Mouse (Mus musculus) limb, embryonic 13.5 days (tissue): ENCODE measurements at regions not wholly inside any gene's neighbourhood (a gene's known extent, or its start where the extent isn't known, plus 50 kb on each side); places are given as distances from the start of the nearest gene placed in this dataset.

ENCODE experiments used
- ATAC-seq: fragments of 200-750 bp; cut with Nextera tagmentation; 2 replicates; pipeline ENCODE4 v1.8.0; 2017; ENCODE audit warnings: low read depth, moderate number of reproducible peaks, moderate TSS enrichment; ENCODE audit not compliant: low FRiP score
- H3K27ac ChIP-seq: fragments of 300-500 bp; sonication (generic); 2 replicates; pipeline ENCODE4 v1.5.1; 2015; ENCODE audit warnings: inconsistent platforms, mild to moderate bottlenecking, moderate library complexity
- H3K27me3 ChIP-seq: fragments of 300-500 bp; sonication (generic); 2 replicates; pipeline ENCODE4 v1.6.1; 2015; ENCODE audit warnings: mild to moderate bottlenecking, inconsistent platforms
- H3K36me3 ChIP-seq: fragments of 300-500 bp; sonication (generic); 2 replicates; pipeline ENCODE4 v1.6.1; 2015; ENCODE audit warnings: inconsistent platforms, mild to moderate bottlenecking, moderate library complexity
- H3K4me1 ChIP-seq: fragments of 300-500 bp; sonication (generic); 2 replicates; pipeline ENCODE4 v1.6.1; 2015; ENCODE audit warnings: inconsistent platforms
- H3K4me2 ChIP-seq: fragments of 300-500 bp; sonication (generic); replicated peaks from 2 replicates; pipeline ENCODE4 v1.6.1; 2015; ENCODE audit warnings: inconsistent platforms, mild to moderate bottlenecking, moderate library complexity
- H3K4me3 ChIP-seq: fragments of 300-500 bp; sonication (generic); 2 replicates; pipeline ENCODE4 v1.5.1; 2015; ENCODE audit warnings: moderate library complexity, mild to moderate bottlenecking, inconsistent platforms
- H3K9ac ChIP-seq: fragments of 300-500 bp; sonication (generic); 2 replicates; pipeline ENCODE4 v1.6.1; 2015; ENCODE audit warnings: mild to moderate bottlenecking, inconsistent platforms
- H3K9me3 ChIP-seq: fragments of 300-500 bp; sonication (generic); 2 replicates; pipeline ENCODE4 v1.6.1; 2016; ENCODE audit warnings: inconsistent platforms
- WGBS: fragments of 180-500 bp; shearing (Covaris S2); methylation state at CpG from one replicate; pipeline ENCODE4 v1.1.7; 2015; 5-methylcytosine and 5-hydroxymethylcytosine counted together

DNA sequence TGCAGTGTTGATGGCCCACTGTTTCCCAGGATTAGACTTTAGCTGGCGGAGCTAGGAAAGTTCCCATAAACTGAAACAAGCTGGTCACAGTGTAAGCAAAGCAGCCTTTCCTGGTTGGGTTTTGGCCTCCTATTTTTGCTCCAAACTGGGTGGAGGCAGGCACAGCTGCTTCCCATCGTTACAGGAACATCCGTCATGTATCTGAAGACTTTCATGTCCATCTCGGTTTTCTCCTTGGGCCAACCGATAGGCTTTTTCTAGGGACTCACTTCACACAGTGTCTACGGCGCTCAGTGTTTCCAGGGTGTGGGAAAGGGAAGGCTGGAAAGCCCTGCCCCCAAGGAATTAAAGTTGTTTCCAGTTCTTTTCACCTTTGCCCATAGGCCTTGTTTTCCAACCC, 158.6 kb downstream of the Ndfip2 start:
- H3K27ac ChIP-seq: peak overlapping the region; percentile 34; the same call in 1 of the 2 replicates
- H3K9me3 ChIP-seq: no peaks in the 10 kb centered on the region
- H3K27me3 ChIP-seq: no peaks in the 10 kb centered on the region
- H3K4me1 ChIP-seq: peaks cover 7% of the 10 kb centered on the region
- H3K4me2 ChIP-seq: 0 out of 2 replicates have a peak overlapping the region, but pooled peaks have one; percentile 14
- H3K4me3 ChIP-seq: no peak overlapping the region
- 41% methylated on average over 7 of the region's 7 CpGs for WGBS
- H3K36me3 ChIP-seq: no peaks in the 10 kb centered on the region
- no peak overlapping the region for H3K9ac ChIP-seq
- no peak; the same call in 1 of the 2 replicates for ATAC-seq

DNA sequence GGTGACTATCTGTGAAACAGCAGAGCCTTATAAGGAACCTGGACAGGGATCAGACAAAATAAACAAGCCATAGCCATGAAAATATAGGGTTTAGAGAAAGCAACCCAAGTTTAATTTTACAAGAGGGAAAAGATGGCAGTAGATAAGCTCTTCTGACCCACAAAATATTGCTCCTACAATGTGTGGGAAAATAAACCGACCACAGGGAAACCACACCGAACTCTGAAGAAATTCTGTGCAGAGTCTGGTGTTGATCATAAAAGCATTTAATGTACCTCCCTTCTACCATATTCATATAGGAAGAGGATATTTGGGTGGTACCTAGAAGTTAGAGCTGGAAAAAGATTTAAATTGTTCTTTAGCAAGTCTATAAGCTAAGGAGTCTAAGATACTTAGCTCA, 146.3 kb downstream of the Ndfip2 start:
- H3K9me3 ChIP-seq: no peaks in the 10 kb centered on the region
- no peak for ATAC-seq
- H3K27me3 ChIP-seq: no peaks in the 10 kb centered on the region
- no peak overlapping the region for H3K4me2 ChIP-seq
- WGBS: 75% methylated on average over 2 of the region's 2 CpGs
- no peaks in the 10 kb centered on the region for H3K4me1 ChIP-seq
- H3K36me3 ChIP-seq: no peaks in the 10 kb centered on the region
- H3K4me3 ChIP-seq: no peak overlapping the region
- no peak overlapping the region for H3K27ac ChIP-seq
- H3K9ac ChIP-seq: no peak overlapping the region

GRCm38 (mm10) chr14:105404241-105404640, 145.9 kb downstream of the Ndfip2 start:
- no peak for ATAC-seq
- Histone ChIP-seq H3K4me1 (no peaks in the 10 kb centered on the region; the same call in 1 of the 2 replicates), H3K27me3 (no peaks in the 10 kb centered on the region), H3K36me3 (no peaks in the 10 kb centered on the region), H3K27ac (no peak overlapping the region), H3K4me3 (no peak overlapping the region), H3K9ac (no peak overlapping the region), H3K4me2 (no peak overlapping the region), H3K9me3 (no peaks in the 10 kb centered on the region)
- 88% methylated on average over 6 of the region's 6 CpGs for WGBS

GRCm38 (mm10) chr14:105403256-105403655, 144.9 kb downstream of the Ndfip2 start:
- no peak for ATAC-seq
- Histone ChIP-seq H3K9me3 (no peaks in the 10 kb centered on the region), H3K27me3 (no peaks in the 10 kb centered on the region), H3K9ac (no peak overlapping the region), H3K36me3 (no peaks in the 10 kb centered on the region), H3K4me2 (no peak overlapping the region), H3K4me1 (peaks cover 8% of the 10 kb centered on the region), H3K27ac (no peak overlapping the region), H3K4me3 (no peak overlapping the region)
- 86% methylated on average over 9 of the region's 9 CpGs for WGBS

DNA sequence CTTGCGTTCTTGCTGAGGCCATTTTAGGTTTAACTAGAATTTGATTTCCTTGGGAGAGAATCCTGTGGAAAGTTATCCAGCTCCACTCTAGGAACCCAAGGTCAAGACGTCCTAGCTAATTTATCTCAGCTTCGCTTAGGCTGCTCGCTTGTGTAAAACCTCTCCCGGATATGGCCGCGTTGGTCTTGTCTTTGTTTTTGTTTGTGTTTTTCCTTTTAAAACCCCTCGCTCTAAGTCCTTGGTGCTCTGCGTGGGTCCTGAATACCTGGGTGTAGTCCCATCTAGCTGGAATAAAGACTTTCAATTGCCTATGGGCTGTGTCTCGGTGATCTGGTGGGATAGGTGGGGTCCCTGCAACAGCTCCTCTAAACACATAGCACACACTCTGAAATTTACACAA, 144.2 kb downstream of the Ndfip2 start:
- Histone ChIP-seq H3K27ac (no peak overlapping the region), H3K36me3 (no peaks in the 10 kb centered on the region), H3K4me2 (no peak overlapping the region), H3K4me1 (peaks cover 13% of the 10 kb centered on the region), H3K9me3 (no peaks in the 10 kb centered on the region), H3K27me3 (no peaks in the 10 kb centered on the region), H3K4me3 (no peak overlapping the region), H3K9ac (no peak overlapping the region)
- 93% methylated on average over 10 of the region's 10 CpGs for WGBS
- ATAC-seq: no peak

DNA sequence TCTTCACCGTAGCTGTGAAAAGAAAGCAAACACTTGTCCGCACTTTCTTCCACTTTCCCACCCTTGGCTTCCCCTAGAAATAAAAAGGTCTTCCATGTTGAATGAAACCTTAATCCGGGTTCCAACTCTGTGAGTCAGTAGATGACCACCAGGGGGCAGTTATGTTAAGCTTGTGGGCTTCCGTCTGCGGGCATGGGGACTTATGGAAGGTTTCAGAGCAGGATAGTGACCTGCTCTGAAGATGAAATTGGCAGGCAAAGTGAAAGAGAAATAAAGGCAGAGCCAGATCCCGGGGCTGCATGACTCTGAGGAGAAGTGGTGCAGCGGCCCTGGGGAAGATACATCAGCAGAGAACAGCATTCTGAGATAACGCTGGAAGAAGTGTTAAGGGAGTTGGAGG, 139.1 kb downstream of the Ndfip2 start:
- WGBS: 26% methylated on average over 8 of the region's 8 CpGs
- H3K27ac ChIP-seq: no peak overlapping the region
- peak; percentile 29; the same call in 1 of the 2 replicates for ATAC-seq
- H3K9ac ChIP-seq: no peak overlapping the region
- H3K4me2 ChIP-seq: peak overlapping the region; percentile 23; the same call in 1 of the 2 replicates
- peaks cover 23% of the 10 kb centered on the region for H3K4me1 ChIP-seq
- H3K27me3 ChIP-seq: no peaks in the 10 kb centered on the region
- H3K9me3 ChIP-seq: no peaks in the 10 kb centered on the region
- H3K36me3 ChIP-seq: no peaks in the 10 kb centered on the region
- no peak overlapping the region for H3K4me3 ChIP-seq

GRCm38 (mm10) chr14:105392079-105392813, 133.9 kb downstream of the Ndfip2 start:
- peaks cover 23% of the 10 kb centered on the region for H3K4me1 ChIP-seq
- H3K4me3 ChIP-seq: no peak overlapping the region
- H3K27me3 ChIP-seq: no peaks in the 10 kb centered on the region
- H3K27ac ChIP-seq: no peak overlapping the region
- H3K9ac ChIP-seq: no peak overlapping the region
- ATAC-seq: no peak
- no peaks in the 10 kb centered on the region for H3K36me3 ChIP-seq
- no peak overlapping the region for H3K4me2 ChIP-seq
- WGBS: 82% methylated on average over 21 of the region's 21 CpGs
- H3K9me3 ChIP-seq: no peaks in the 10 kb centered on the region

- no peak overlapping the region for H3K27ac ChIP-seq
Measured at GRCm38 (mm10) chr14:105391430-105391829, 133.1 kb downstream of the Ndfip2 start.

GRCm38 (mm10) chr14:105385119-105385518, 126.7 kb downstream of the Ndfip2 start:
- H3K4me1 ChIP-seq: peaks cover 7% of the 10 kb centered on the region; the same call in 1 of the 2 replicates
- ATAC-seq: no peak
- no peak overlapping the region for H3K27ac ChIP-seq
- WGBS: 90% methylated on average over 4 of the region's 4 CpGs
- no peak overlapping the region for H3K4me2 ChIP-seq
- no peaks in the 10 kb centered on the region for H3K9me3 ChIP-seq
- no peaks in the 10 kb centered on the region for H3K36me3 ChIP-seq
- H3K27me3 ChIP-seq: no peaks in the 10 kb centered on the region
- H3K9ac ChIP-seq: no peak overlapping the region
- H3K4me3 ChIP-seq: no peak overlapping the region

More at GRCm38 (mm10) chr14:105391430-105391829, 133.1 kb downstream of the Ndfip2 start:
- no peaks in the 10 kb centered on the region for H3K9me3 ChIP-seq
- H3K36me3 ChIP-seq: no peaks in the 10 kb centered on the region
- H3K4me2 ChIP-seq: no peak overlapping the region
- peak; percentile 66; the same call in 1 of the 2 replicates for ATAC-seq
- peaks cover 22% of the 10 kb centered on the region for H3K4me1 ChIP-seq
- no peaks in the 10 kb centered on the region for H3K27me3 ChIP-seq
- no peak overlapping the region for H3K9ac ChIP-seq
- WGBS: 61% methylated on average over 11 of the region's 11 CpGs
- no peak overlapping the region for H3K4me3 ChIP-seq

GRCm38 (mm10) chr14:105383382-105383781, 125.0 kb downstream of the Ndfip2 start:
- Histone ChIP-seq H3K27ac (no peak overlapping the region), H3K4me1 (peaks cover 15% of the 10 kb centered on the region), H3K9me3 (no peaks in the 10 kb centered on the region), H3K4me3 (no peak overlapping the region), H3K9ac (no peak overlapping the region), H3K27me3 (no peaks in the 10 kb centered on the region), H3K4me2 (no peak overlapping the region), H3K36me3 (no peaks in the 10 kb centered on the region)
- no peak for ATAC-seq
- WGBS: 72% methylated on average over 5 of the region's 5 CpGs

DNA sequence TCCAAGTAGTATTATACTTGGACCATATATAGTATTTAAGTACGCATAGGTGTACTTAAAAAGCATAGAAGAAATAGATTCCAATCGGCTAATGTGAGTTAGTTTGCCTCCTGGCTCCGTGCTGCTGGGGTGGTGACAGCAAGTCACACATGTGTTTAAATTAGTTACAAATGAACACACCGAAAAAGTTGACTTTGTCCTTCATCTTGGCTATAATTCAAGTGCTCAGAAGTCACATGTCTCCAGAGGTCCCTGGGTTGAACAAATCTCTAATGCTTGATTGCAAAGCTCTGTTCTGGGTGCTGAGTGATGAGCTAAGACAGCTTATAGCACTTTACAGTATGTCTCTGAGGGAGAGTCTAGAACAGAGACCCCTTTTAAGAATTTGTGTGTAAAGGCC, 121.7 kb downstream of the Ndfip2 start:
- Histone ChIP-seq H3K4me3 (no peak overlapping the region), H3K9me3 (no peaks in the 10 kb centered on the region), H3K36me3 (no peaks in the 10 kb centered on the region), H3K27me3 (no peaks in the 10 kb centered on the region), H3K27ac (no peak overlapping the region), H3K4me1 (peaks cover 24% of the 10 kb centered on the region), H3K9ac (no peak overlapping the region), H3K4me2 (no peak overlapping the region)
- ATAC-seq: no peak
- 52% methylated on average over 4 of the region's 4 CpGs for WGBS

GRCm38 (mm10) chr14:105377770-105378169, 119.4 kb downstream of the Ndfip2 start:
- H3K9me3 ChIP-seq: no peaks in the 10 kb centered on the region
- ATAC-seq: peak; percentile 91
- H3K4me2 ChIP-seq: 0 out of 2 replicates have a peak overlapping the region, but pooled peaks have one; percentile 9
- no peak overlapping the region for H3K9ac ChIP-seq
- peaks cover 24% of the 10 kb centered on the region for H3K4me1 ChIP-seq
- H3K27me3 ChIP-seq: no peaks in the 10 kb centered on the region
- H3K4me3 ChIP-seq: no peak overlapping the region
- 8% methylated on average over 5 of the region's 5 CpGs for WGBS
- H3K36me3 ChIP-seq: no peaks in the 10 kb centered on the region
- H3K27ac ChIP-seq: peak overlapping the region; percentile 64; the same call in 1 of the 2 replicates
